Mouse (Mus musculus) olfactory bulb, adult 2 months (tissue): ENCODE data around the gene Pla2g5.

Experiments used
- CTCF ChIP-seq: fragments of 200-500 bp; IDR thresholded peaks from 2 replicates; pipeline ENCODE4 v1.5.1; 2012; ENCODE audit warnings: low read depth, mild to moderate bottlenecking, low read length, moderate library complexity; ENCODE audit not compliant: insufficient read depth
- POLR2A ChIP-seq: fragments of 200-500 bp; IDR thresholded peaks from 2 replicates; pipeline ENCODE4 v1.6.1; 2012; ENCODE audit warnings: mild to moderate bottlenecking, low read depth, low read length, moderate library complexity; ENCODE audit not compliant: insufficient read depth

- TF ChIP-seq POLR2A, result no peak
- no peak for TF ChIP-seq CTCF
These were observed 45.5 kb downstream of the Pla2g5 start for GRCm38 (mm10) chr4:138817736-138818135.
